Mouse (Mus musculus): ENCODE data around the gene Cela2a. TPM values are rescaled to one million over a fixed set of nuclear protein-coding genes. Genes with fewer than 3 reads are reported as not detected.

Cela2a gene
- polyA plus RNA-seq, 2 experiments = 0.19 TPM; not detected in 1

DNA sequence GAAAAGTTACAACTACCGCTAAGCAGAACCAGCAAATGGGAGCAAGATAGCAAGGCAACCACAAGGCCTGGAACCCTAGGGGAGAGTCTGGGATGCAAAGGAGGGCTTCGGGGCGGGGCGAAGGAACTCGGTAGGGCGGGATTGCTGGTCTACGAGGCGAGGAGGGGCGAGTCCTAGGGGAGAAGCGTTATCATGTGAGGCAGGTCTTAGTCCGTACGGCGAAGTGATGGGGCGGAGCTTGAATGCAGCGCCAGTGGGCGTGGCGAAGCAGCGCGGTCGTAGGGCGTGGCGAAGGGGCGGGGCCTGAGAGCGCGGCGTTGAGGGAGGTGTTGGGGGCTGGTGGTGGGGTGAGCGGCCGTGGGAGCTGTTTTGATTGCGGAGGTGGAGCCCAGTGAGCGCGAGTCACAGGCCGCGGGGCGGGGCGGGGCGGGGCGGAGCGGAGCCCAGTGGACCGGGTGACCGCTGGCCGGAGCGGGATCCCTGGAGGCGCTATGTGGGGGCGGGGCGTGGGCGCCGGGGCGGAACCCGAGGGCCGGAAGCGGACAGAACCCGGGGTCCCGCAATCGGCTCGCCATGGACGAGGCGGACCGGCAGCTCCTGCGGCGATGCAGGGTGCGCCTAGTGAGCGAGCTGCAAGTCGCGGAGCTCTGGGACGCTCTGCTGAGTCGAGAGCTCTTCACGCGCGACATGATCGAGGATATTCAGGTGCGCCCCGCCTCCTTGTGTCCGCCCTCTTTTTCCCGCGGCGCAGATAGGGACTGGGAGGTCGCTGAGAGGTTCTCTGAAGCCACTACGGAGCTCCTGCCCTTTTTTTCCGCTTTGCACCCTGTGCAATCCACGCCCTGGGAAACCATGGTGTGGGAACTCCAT lies 32.4 kb downstream of the Cela2a start, which contains the start of gene Casp9:
TSS of gene Casp9 (plus strand) at position 331 of the 870 bp plus-strand sequence.
- 0 out of 2 replicates have a peak, but pooled peaks have one; percentile 31 for TF ChIP-seq POLR2A (IDR thresholded peaks at IDR 0.05; ENCODE audit: borderline replicate concordance, extremely low read depth, insufficient read depth, insufficient read length)
- ATAC-seq (ENCODE audit: low FRiP score, low read depth) = peak; percentile 84
- Histone ChIP-seq H3K9me3 (ENCODE audit: control insufficient read depth, low read length) (no peaks in the 10 kb centered on the region), H3K4me3 (replicated peaks; ENCODE audit: low read length) (peak within 1 kb of the TSS; percentile 71), H3K9ac (ENCODE audit: low read depth, low read length, severe bottlenecking) (peak within 1 kb of the TSS; percentile 67), H3K36me3 (ENCODE audit: control insufficient read depth, insufficient read depth, low read length) (peaks cover 7% of the 10 kb centered on the region; the same call in 1 of the 2 replicates), H3K27me3 (ENCODE audit: control insufficient read depth, insufficient read depth, low read length) (no peaks in the 10 kb centered on the region), H3K4me2 (replicated peaks; ENCODE audit: low read depth, low read length, severe bottlenecking) (peak within 1 kb of the TSS; percentile 60), H3K27ac (replicated peaks; ENCODE audit: low read depth, low read length) (peak within 1 kb of the TSS; percentile 86), H3K4me1 (ENCODE audit: control insufficient read depth, insufficient read depth, low read length) (peaks cover 12% of the 10 kb centered on the region; the same call in 1 of the 2 replicates)
- 1% methylated on average over 60 of the region's 80 CpGs for WGBS
- peak; percentile 95 for DNase-seq (ENCODE audit: low spot score)

DNA sequence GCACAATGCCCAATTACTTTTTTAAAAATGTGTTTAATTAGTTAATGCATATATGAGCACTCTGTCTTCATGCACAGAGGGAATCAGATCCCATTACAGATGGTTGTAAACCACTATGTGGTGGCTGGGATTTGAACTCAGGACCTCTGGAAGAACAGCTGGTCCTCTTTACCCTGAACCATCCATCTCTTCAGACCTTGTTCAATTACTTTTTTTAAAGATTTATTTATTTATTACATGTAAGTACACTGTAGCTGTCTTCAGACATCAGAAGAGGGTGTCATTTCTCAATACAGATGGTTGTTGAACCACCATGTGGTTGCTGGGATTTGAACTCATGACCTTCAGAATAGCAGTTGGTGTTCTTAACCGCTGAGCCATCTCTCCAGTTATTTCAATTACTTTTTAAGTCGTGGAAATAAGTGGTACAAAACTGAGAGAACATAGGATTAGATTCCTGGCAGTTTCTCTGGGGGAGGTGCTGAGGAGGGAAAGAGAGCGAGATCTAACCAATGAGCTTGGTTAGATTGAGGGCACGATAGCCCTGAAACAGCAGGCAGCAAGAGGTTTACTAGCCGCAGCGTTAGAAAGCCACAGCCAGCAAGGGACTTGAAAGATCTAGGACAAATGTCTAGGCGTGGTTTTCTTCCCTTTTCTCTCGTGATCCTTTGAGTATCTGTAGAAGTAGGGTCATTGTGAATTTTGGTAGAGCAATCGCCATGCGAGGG lies 33.2 kb downstream of the Cela2a start:
- DNase-seq (ENCODE audit: low spot score) (peak; percentile 47), ATAC-seq (ENCODE audit: low FRiP score, low read depth) (no peak)
- H3K9me3 ChIP-seq (ENCODE audit: control insufficient read depth, low read length) = no peaks in the 10 kb centered on the region
- peak overlapping the region; percentile 60 for H3K4me2 ChIP-seq (replicated peaks; ENCODE audit: low read depth, low read length, severe bottlenecking)
- no peaks in the 10 kb centered on the region for H3K27me3 ChIP-seq (ENCODE audit: control insufficient read depth, insufficient read depth, low read length)
- H3K9ac ChIP-seq (ENCODE audit: low read depth, low read length, severe bottlenecking) = peak overlapping the region; percentile 67
- 8% methylated on average over 10 of the region's 10 CpGs for WGBS
- TF ChIP-seq POLR2A (IDR thresholded peaks at IDR 0.05; ENCODE audit: borderline replicate concordance, extremely low read depth, insufficient read depth, insufficient read length) = no peak
- H3K36me3 ChIP-seq (ENCODE audit: control insufficient read depth, insufficient read depth, low read length) = peaks cover 13% of the 10 kb centered on the region; the same call in 1 of the 2 replicates
- H3K27ac ChIP-seq (replicated peaks; ENCODE audit: low read depth, low read length) = peak overlapping the region; percentile 86
- H3K4me1 ChIP-seq (ENCODE audit: control insufficient read depth, insufficient read depth, low read length) = peaks cover 12% of the 10 kb centered on the region; the same call in 1 of the 2 replicates
- H3K4me3 ChIP-seq (replicated peaks; ENCODE audit: low read length) = peak overlapping the region; percentile 71

DNA sequence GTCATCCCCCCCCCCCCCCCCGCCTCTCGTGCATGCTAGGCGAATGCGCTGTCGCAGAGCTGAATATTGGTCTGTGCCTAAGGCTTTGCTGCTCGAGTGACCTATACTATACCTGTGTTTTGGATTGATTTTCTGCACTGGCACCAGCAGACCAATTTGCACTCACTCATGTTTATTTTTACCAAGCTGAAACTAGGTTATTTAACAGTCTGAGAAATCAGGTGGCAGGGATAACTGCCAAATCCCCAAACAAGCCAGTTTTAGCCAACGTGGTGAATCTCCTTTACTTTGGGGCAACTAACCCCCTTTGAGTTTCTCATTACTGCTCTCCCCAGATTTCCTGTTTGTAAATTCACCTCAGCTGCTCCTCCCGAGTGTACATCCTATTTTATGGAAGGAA lies 34.0 kb downstream of the Cela2a start:
- Histone ChIP-seq H3K36me3 (ENCODE audit: control insufficient read depth, insufficient read depth, low read length) (peaks cover 12% of the 10 kb centered on the region; the same call in 1 of the 2 replicates), H3K4me1 (ENCODE audit: control insufficient read depth, insufficient read depth, low read length) (peaks cover 12% of the 10 kb centered on the region; the same call in 1 of the 2 replicates), H3K27ac (replicated peaks; ENCODE audit: low read depth, low read length) (no peak overlapping the region), H3K4me3 (replicated peaks; ENCODE audit: low read length) (no peak overlapping the region), H3K9ac (ENCODE audit: low read depth, low read length, severe bottlenecking) (no peak overlapping the region), H3K9me3 (ENCODE audit: control insufficient read depth, low read length) (no peaks in the 10 kb centered on the region), H3K4me2 (replicated peaks; ENCODE audit: low read depth, low read length, severe bottlenecking) (no peak overlapping the region), H3K27me3 (ENCODE audit: control insufficient read depth, insufficient read depth, low read length) (no peaks in the 10 kb centered on the region)
- DNase-seq (ENCODE audit: low spot score) (no peak), ATAC-seq (ENCODE audit: low FRiP score, low read depth) (no peak)
- no peak for TF ChIP-seq POLR2A (IDR thresholded peaks at IDR 0.05; ENCODE audit: borderline replicate concordance, extremely low read depth, insufficient read depth, insufficient read length)
- WGBS = 89% methylated on average over 8 of the region's 8 CpGs

DNA sequence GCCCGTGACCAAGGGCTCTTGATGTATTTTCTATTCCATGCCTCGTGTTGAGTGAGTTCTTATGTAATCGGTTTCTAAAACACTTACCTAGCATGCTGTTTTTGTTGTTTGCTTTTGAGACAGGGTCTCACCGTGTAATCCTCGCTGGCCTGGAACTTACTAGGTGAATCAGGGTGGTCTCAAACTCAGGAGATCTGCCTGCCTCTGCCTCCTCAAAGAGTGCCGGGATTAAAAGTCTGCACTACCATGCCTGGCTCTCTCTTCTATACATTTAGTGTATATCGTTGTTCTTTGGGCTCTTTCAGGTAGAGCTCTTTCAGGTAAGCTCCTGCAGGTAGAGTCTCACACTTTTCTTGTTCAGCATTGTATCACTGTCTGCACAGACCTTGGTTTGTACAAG lies 34.5 kb downstream of the Cela2a start:
- H3K4me2 ChIP-seq (replicated peaks; ENCODE audit: low read depth, low read length, severe bottlenecking) = no peak overlapping the region; the same call in 1 of the 2 replicates
- no peak overlapping the region for H3K27ac ChIP-seq (replicated peaks; ENCODE audit: low read depth, low read length)
- H3K9me3 ChIP-seq (ENCODE audit: control insufficient read depth, low read length) = no peaks in the 10 kb centered on the region
- ATAC-seq (ENCODE audit: low FRiP score, low read depth) = no peak
- no peak overlapping the region for H3K4me3 ChIP-seq (replicated peaks; ENCODE audit: low read length)
- no peak overlapping the region for H3K9ac ChIP-seq (ENCODE audit: low read depth, low read length, severe bottlenecking)
- WGBS = 92% methylated on average over 7 of the region's 7 CpGs
- peaks cover 12% of the 10 kb centered on the region; the same call in 1 of the 2 replicates for H3K4me1 ChIP-seq (ENCODE audit: control insufficient read depth, insufficient read depth, low read length)
- H3K36me3 ChIP-seq (ENCODE audit: control insufficient read depth, insufficient read depth, low read length) = peaks cover 9% of the 10 kb centered on the region
- DNase-seq (ENCODE audit: low spot score) = no peak
- H3K27me3 ChIP-seq (ENCODE audit: control insufficient read depth, insufficient read depth, low read length) = no peaks in the 10 kb centered on the region
- no peak for TF ChIP-seq POLR2A (IDR thresholded peaks at IDR 0.05; ENCODE audit: borderline replicate concordance, extremely low read depth, insufficient read depth, insufficient read length)

DNA sequence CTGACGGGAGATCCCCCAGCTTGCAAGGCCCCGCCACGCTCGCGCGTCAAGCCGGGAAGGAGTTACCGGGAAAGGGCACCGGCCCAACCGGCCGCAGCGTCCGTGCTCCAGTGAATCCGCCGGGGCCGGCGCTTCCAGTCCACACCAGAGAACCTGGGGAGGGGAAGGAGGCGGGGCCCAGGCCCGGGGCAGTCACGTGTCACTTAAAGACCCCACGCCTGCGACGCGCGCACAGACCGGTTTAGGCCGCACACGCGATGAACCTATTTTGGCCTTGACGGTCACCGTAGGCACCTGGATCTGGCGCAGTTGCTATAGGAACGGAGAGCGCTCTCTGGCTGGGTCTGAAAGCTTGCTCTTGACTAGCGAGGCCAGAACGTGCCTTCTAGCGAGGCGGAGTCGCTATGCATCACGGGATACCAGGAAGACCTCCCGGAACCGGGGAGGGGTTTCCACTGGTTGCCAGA lies 35.4 kb downstream of the Cela2a start, which contains the start of gene Dnajc16:
TSS of gene Dnajc16 (minus strand) at position 408 of the 467 bp plus-strand sequence.
- peak; percentile 91 for ATAC-seq (ENCODE audit: low FRiP score, low read depth)
- Histone ChIP-seq H3K4me3 (replicated peaks; ENCODE audit: low read length) (peak within 1 kb of the TSS; percentile 97), H3K27me3 (ENCODE audit: control insufficient read depth, insufficient read depth, low read length) (no peaks in the 10 kb centered on the region), H3K9me3 (ENCODE audit: control insufficient read depth, low read length) (no peaks in the 10 kb centered on the region), H3K4me1 (ENCODE audit: control insufficient read depth, insufficient read depth, low read length) (peaks cover 12% of the 10 kb centered on the region; the same call in 1 of the 2 replicates), H3K27ac (replicated peaks; ENCODE audit: low read depth, low read length) (0 out of 2 replicates have a peak within 1 kb of the TSS, but pooled peaks have one; percentile 58), H3K9ac (ENCODE audit: low read depth, low read length, severe bottlenecking) (peak within 1 kb of the TSS; percentile 87), H3K36me3 (ENCODE audit: control insufficient read depth, insufficient read depth, low read length) (peaks cover 14% of the 10 kb centered on the region), H3K4me2 (replicated peaks; ENCODE audit: low read depth, low read length, severe bottlenecking) (peak within 1 kb of the TSS; percentile 89)
- peak; percentile 99 for DNase-seq (ENCODE audit: low spot score)
- peak; percentile 72; the same call in 1 of the 2 replicates for TF ChIP-seq POLR2A (IDR thresholded peaks at IDR 0.05; ENCODE audit: borderline replicate concordance, extremely low read depth, insufficient read depth, insufficient read length)
- under 1% methylated on average over 37 of the region's 42 CpGs for WGBS

Measured in limb, embryonic 14.5 days (tissue).